Mouse (Mus musculus): ENCODE data around the gene Grasp. TPM values are rescaled to one million over a fixed set of nuclear protein-coding genes. Genes with fewer than 3 reads are reported as not detected.

Grasp gene
- total and polyA plus RNA-seq, 3 experiments: 2.3 to 6.7 (median 2.4) TPM

DNA sequence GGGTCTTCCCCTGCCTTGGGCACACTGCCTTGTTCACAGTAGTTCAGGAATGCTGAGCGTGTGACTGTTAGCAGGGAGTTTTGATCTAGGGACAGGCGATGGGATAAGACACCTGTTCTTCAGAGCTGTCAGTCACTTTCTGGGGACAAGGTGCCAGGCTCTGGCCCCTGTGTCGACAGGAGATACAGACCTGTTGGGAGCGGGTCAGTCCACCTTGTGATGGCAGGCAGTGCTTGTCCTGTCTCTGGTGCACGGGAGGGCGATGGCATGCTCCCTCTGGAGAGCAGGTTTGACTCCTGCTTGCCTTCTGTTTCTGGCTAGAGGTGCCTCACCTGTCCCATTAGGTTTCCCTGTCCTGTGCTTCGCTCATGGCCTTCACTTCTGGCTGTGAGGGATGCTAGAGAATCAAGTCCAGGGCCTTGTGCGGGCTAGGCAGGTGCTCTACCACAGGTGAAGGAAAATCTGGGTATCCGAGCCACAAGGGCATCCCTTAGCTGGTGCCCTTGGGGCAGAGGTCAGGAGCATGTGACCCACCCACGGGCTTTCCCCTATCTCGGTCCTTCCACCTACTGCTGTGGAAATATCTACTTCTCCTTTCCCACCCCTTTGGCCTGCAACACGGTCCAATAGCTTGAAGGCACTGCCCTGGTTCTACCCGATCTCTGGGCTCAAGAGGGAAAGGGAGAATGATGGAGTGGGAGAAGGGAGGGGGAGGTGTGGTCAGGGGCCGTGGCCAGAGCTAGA is 32.6 kb downstream of the Grasp start:
- Histone ChIP-seq H3K4me2 (ENCODE audit: insufficient read depth, low read depth, poor library complexity, severe bottlenecking) (no peak overlapping the region), H3K36me3 (replicated peaks in 1 of 2; ENCODE audit: control insufficient read depth in 1 of 2, insufficient read depth in 1 of 2, low read length in 1 of 2) (no peaks in the 10 kb centered on the region), H3K79me2 (replicated peaks; ENCODE audit: control insufficient read depth, extremely low read depth, insufficient read depth, poor library complexity, severe bottlenecking) (no peaks in the 10 kb centered on the region), H3K4me1 (ENCODE audit: control insufficient read depth in 1 of 2, insufficient read depth in 2 of 2) (peaks cover 35 to 78% of the 10 kb centered on the region in 2 experiments), H3K4me3 (replicated peaks in 1 of 3; ENCODE audit: low read depth in 2 of 3, low read length in 2 of 3, poor library complexity in 1 of 3) (peak overlapping the region in 1 of 3 experiments; percentile 25), H3K27ac (ENCODE audit: insufficient read depth, low read depth) (no peak overlapping the region), H3K9me3 (replicated peaks; ENCODE audit: low read length) (peaks cover 18% of the 10 kb centered on the region), H3K9ac (ENCODE audit: insufficient read depth, low read depth) (no peak overlapping the region), H3K27me3 (replicated peaks) (peaks cover 20% of the 10 kb centered on the region)
- dilution Hi-C loops (cut with MboI; ENCODE audit: extremely low pct_ligation_motif_present, extremely low pct_unique_long_range_greater_than_20kb, low sequenced_read_pairs) (no loop called here), in situ Hi-C loops (cut with MboI; ENCODE audit: low pct_ligation_motif_present, low pct_unique_long_range_greater_than_20kb, low sequenced_read_pairs) (no loop called here)
- no peak for DNase-seq (ENCODE audit: extremely low read depth)
- TF ChIP-seq GABPA (IDR thresholded peaks at IDR 0.05; ENCODE audit: insufficient replicate concordance, low read depth, low read length): no peak
- TF ChIP-seq POLR2A (IDR thresholded peaks at IDR 0.05; ENCODE audit: low read depth, low read length): no peak
- TF ChIP-seq UBTF (IDR thresholded peaks at IDR 0.05; ENCODE audit: low read depth, low read length): no peak
- 0 out of 2 replicates have a peak, but pooled peaks have one; percentile 34 for TF ChIP-seq MAX (IDR thresholded peaks at IDR 0.05; ENCODE audit: low read length)
- TF ChIP-seq MAFK (IDR thresholded peaks at IDR 0.05; ENCODE audit: insufficient replicate concordance, low read length): no peak
- TF ChIP-seq NRF1 (IDR thresholded peaks at IDR 0.05; ENCODE audit: low read depth, low read length): no peak
- TF ChIP-seq NELFE (IDR thresholded peaks at IDR 0.05; ENCODE audit: low read depth, low read length): no peak
- TF ChIP-seq USF2 (conservative IDR thresholded peaks at IDR 0.05; ENCODE audit: low read depth, low read length): peak; percentile 47
- no peak for TF ChIP-seq CTCF (conservative IDR thresholded peaks at IDR 0.05 in 1 of 2, IDR thresholded peaks at IDR 0.05 in 1 of 2; ENCODE audit: low read depth in 2 of 2, low read length in 2 of 2)
- no peak for TF ChIP-seq RAD21 (IDR thresholded peaks at IDR 0.05; ENCODE audit: low read depth, low read length)
- TF ChIP-seq USF1 (IDR thresholded peaks at IDR 0.05; ENCODE audit: low read depth, low read length): peak; percentile 34
- TF ChIP-seq TBP (conservative IDR thresholded peaks at IDR 0.05; ENCODE audit: low read depth, low read length): no peak
- no peak for TF ChIP-seq MAZ (IDR thresholded peaks at IDR 0.05; ENCODE audit: low read depth, low read length)
- TF ChIP-seq CHD2 (IDR thresholded peaks at IDR 0.05; ENCODE audit: low read length): no peak
- no peak for TF ChIP-seq ELF1 (IDR thresholded peaks at IDR 0.05; ENCODE audit: low read depth, low read length)
- peak; percentile 36; the same call in 1 of the 2 replicates for TF ChIP-seq IRF4 (IDR thresholded peaks at IDR 0.05; ENCODE audit: low read depth, low read length)
- no peak for TF ChIP-seq HCFC1 (IDR thresholded peaks at IDR 0.05; ENCODE audit: low read depth, low read length)
- TF ChIP-seq E2F4 (IDR thresholded peaks at IDR 0.05; ENCODE audit: insufficient replicate concordance, low read depth, low read length): no peak
- TF ChIP-seq ZNF384 (IDR thresholded peaks at IDR 0.05; ENCODE audit: low read depth, low read length): no peak
- no peak for TF ChIP-seq SIN3A (IDR thresholded peaks at IDR 0.05; ENCODE audit: low read length)
- peak; percentile 81 for TF ChIP-seq ETS1 (conservative IDR thresholded peaks at IDR 0.05; ENCODE audit: low read depth, low read length)
- TF ChIP-seq MEF2A (IDR thresholded peaks at IDR 0.05; ENCODE audit: borderline replicate concordance, low read depth, low read length): peak; percentile 40; the same call in 1 of the 2 replicates
- TF ChIP-seq MXI1 (IDR thresholded peaks at IDR 0.05; ENCODE audit: low read depth, low read length): peak; percentile 24; the same call in 1 of the 2 replicates
- TF ChIP-seq PAX5 (IDR thresholded peaks at IDR 0.05; ENCODE audit: low read length): no peak
- no peak for TF ChIP-seq SMC3 (IDR thresholded peaks at IDR 0.05; ENCODE audit: low read depth, low read length)
- TF ChIP-seq JUN (IDR thresholded peaks at IDR 0.05; ENCODE audit: insufficient read depth, low read depth, low read length): no peak
- TF ChIP-seq JUND (conservative IDR thresholded peaks at IDR 0.05; ENCODE audit: low read depth, low read length): no peak
- TF ChIP-seq POLR2AphosphoS2 (IDR thresholded peaks at IDR 0.05; ENCODE audit: low read depth, low read length): no peak
- no peak for TF ChIP-seq ZKSCAN1 (IDR thresholded peaks at IDR 0.05; ENCODE audit: borderline replicate concordance, low read depth, low read length)
- no peak for TF ChIP-seq ZMIZ1 (IDR thresholded peaks at IDR 0.05; ENCODE audit: low read depth, low read length)
- TF ChIP-seq KAT2A (IDR thresholded peaks at IDR 0.05; ENCODE audit: insufficient replicate concordance, low read length): no peak
- peak; percentile 67 for TF ChIP-seq BHLHE40 (IDR thresholded peaks at IDR 0.05; ENCODE audit: low read depth, low read length)
- peak; percentile 66 for TF ChIP-seq EP300 (IDR thresholded peaks at IDR 0.05; ENCODE audit: low read length)
- TF ChIP-seq TCF12 (IDR thresholded peaks at IDR 0.05; ENCODE audit: low read depth, low read length): peak; percentile 50; the same call in 1 of the 2 replicates
- no peak for TF ChIP-seq RCOR1 (conservative IDR thresholded peaks at IDR 0.05; ENCODE audit: low read depth, low read length)
- TF ChIP-seq MYC (IDR thresholded peaks at IDR 0.05; ENCODE audit: low read depth, low read length): no peak
- no peak for TF ChIP-seq ZC3H11A (IDR thresholded peaks at IDR 0.05; ENCODE audit: low read depth, low read length)
- no peak for TF ChIP-seq CHD1 (IDR thresholded peaks at IDR 0.05; ENCODE audit: low read depth, low read length)
